Mouse (Mus musculus) bone marrow, adult 2 months (tissue): ENCODE data around the gene Mxd1.

Experiments
- CTCF ChIP-seq: fragments of 200-500 bp; IDR thresholded peaks from 2 replicates; pipeline ENCODE4 v1.5.1; 2011; ENCODE audit warnings: low read length, control low read depth; ENCODE audit not compliant: control insufficient read depth, insufficient read depth
- POLR2A ChIP-seq: fragments of 200-500 bp; IDR thresholded peaks from 2 replicates; pipeline ENCODE4 v1.6.1; 2011; ENCODE audit warnings: low read depth, mild to moderate bottlenecking, control low read depth, low read length, borderline replicate concordance; ENCODE audit not compliant: control insufficient read depth

DNA sequence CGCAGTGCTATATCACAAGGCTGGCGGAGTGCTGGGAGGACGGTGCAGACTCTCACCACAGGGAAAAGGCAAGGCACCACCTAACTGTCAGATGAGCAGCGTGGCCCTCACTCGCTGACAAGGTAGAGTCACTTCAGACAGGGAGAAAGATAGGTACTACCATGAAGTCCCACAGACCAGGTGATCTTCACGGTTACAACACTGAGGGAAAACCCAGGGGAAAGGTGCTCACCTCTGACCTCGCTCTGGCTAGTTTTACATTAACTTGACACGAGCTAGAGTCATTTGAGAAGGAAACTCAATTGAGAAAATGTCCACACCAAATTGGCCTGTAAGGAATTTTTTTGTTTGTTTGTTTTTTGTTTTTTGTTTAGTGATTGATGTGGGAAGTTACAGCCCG is 33.6 kb upstream of the Mxd1 start:
- TF ChIP-seq CTCF (no peak), POLR2A (no peak)
